Mouse (Mus musculus): Measurements from ENCODE around the gene Frrs1l. TPM values are rescaled to one million over a fixed set of nuclear protein-coding genes. Genes with fewer than 3 reads are reported as not detected.

Frrs1l gene
- polyA plus RNA-seq, 1 experiment from 2014 or later, result 0.55 TPM

DNA sequence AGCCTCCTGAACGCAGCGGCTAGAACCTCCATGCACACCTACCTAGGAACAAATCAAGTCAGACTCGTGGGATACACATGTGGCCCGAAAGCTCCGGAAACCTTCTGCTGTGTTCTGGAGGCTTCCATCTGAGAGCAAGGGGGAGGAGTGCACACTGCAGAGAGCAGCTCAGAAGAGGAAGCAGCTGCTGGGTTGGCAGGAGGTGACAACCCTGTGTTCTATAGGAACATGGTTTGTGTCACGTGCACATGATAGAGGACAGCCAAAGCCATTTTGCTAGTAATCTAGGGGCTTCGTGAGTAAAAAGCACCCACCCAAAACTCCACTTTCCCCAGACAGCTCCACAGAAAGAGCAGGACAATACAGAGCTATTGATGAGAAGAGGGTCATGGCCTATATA lies 3.1 kb upstream of the Frrs1l start:
- H3K4me2 ChIP-seq (replicated peaks; ENCODE audit: low read depth, low read length), result no peak overlapping the region
- no peak overlapping the region for H3K27ac ChIP-seq (ENCODE audit: low read length)
- no peaks in the 10 kb centered on the region; the same call in 1 of the 2 replicates for H3K9me3 ChIP-seq (ENCODE audit: low read length)
- ATAC-seq (ENCODE audit: low FRiP score, low TSS enrichment), result no peak
- 0 out of 2 replicates have a peak, but pooled peaks cover 6% of the 10 kb centered on the region for H3K4me1 ChIP-seq (ENCODE audit: insufficient read depth, low read length)
- 84% methylated on average over 7 of the region's 7 CpGs for WGBS
- H3K4me3 ChIP-seq (ENCODE audit: low read length), result no peak overlapping the region
- no peak overlapping the region for H3K9ac ChIP-seq (replicated peaks; ENCODE audit: low read length)
- H3K36me3 ChIP-seq (ENCODE audit: insufficient read depth, low read length), result no peaks in the 10 kb centered on the region
- H3K27me3 ChIP-seq (ENCODE audit: insufficient read depth, low read length), result peaks cover 34% of the 10 kb centered on the region

DNA sequence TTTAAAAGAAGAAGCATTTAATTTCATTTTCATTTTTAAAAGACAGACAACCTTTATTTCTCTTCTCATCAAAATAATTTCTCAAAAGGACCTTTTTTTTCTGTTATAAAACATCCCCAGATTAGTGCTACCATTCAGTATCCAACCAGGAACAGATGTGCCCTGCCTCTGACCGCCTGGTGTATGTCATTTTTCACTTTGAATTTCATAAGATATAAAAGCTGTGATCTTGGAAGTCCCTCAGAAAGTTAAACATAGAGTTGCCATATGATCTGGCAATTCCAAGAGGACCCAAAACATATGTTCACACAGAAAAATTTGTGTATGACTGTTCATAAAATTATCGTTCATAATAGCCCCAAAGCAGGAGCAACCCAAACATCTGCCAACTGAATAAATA lies 1.8 kb upstream of the Frrs1l start:
- Histone ChIP-seq H3K4me1 (ENCODE audit: insufficient read depth, low read length) (0 out of 2 replicates have a peak, but pooled peaks cover 6% of the 10 kb centered on the region), H3K27me3 (ENCODE audit: insufficient read depth, low read length) (peaks cover 36% of the 10 kb centered on the region), H3K27ac (ENCODE audit: low read length) (no peak overlapping the region), H3K9me3 (ENCODE audit: low read length) (no peaks in the 10 kb centered on the region; the same call in 1 of the 2 replicates), H3K4me3 (ENCODE audit: low read length) (no peak overlapping the region), H3K4me2 (replicated peaks; ENCODE audit: low read depth, low read length) (no peak overlapping the region), H3K36me3 (ENCODE audit: insufficient read depth, low read length) (no peaks in the 10 kb centered on the region), H3K9ac (replicated peaks; ENCODE audit: low read length) (no peak overlapping the region)
- ATAC-seq (ENCODE audit: low FRiP score, low TSS enrichment), result no peak
- WGBS, result 82% methylated on average over 2 of the region's 2 CpGs

- Histone ChIP-seq H3K36me3 (ENCODE audit: insufficient read depth, low read length) (no peaks in the 10 kb centered on the region), H3K9ac (replicated peaks; ENCODE audit: low read length) (peak overlapping the region; percentile 68), H3K4me1 (ENCODE audit: insufficient read depth, low read length) (0 out of 2 replicates have a peak, but pooled peaks cover 6% of the 10 kb centered on the region), H3K4me2 (replicated peaks; ENCODE audit: low read depth, low read length) (peak overlapping the region; percentile 100), H3K4me3 (ENCODE audit: low read length) (peak overlapping the region; percentile 65), H3K27ac (ENCODE audit: low read length) (no peak overlapping the region), H3K9me3 (ENCODE audit: low read length) (no peaks in the 10 kb centered on the region; the same call in 1 of the 2 replicates), H3K27me3 (ENCODE audit: insufficient read depth, low read length) (peaks cover 36% of the 10 kb centered on the region)
- WGBS, result 5% methylated on average over 45 of the region's 45 CpGs
- peak; percentile 46; the same call in 1 of the 2 replicates for ATAC-seq (ENCODE audit: low FRiP score, low TSS enrichment)
Measured at GRCm38 (mm10) chr4:56989431-56990214, 568 bp downstream of the Frrs1l start.

DNA sequence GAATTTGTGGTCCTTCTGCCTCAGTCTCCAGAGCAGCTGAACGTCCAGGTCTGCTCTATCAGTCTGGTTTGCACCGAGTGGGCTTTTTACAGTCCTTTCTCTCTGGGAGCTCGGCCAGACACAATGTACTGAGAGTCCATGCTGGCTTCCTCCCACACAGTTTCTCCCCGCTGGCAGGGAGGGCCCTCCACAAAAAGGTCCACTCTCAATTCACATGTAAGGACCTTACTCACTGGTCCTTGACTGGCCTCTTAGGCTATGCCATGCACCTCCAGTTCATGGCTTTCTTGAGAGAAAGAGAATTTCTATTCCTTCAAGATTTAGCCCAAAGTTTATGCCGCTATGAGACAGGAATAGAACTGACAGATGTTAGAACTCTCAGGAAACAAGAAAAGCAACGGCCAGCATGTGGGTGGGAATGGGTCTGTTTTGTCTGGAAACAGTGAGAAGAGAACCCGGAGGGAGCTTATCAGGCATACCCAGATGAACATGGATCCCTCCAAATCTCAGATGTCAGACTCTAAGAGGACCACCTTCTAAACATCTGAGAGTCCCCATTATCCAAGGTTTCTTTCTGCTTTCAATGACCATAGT lies 24.5 kb downstream of the Frrs1l start:
- Histone ChIP-seq H3K36me3 (ENCODE audit: insufficient read depth, low read length) (no peaks in the 10 kb centered on the region), H3K4me2 (replicated peaks; ENCODE audit: low read depth, low read length) (no peak overlapping the region), H3K4me3 (ENCODE audit: low read length) (no peak overlapping the region), H3K9ac (replicated peaks; ENCODE audit: low read length) (no peak overlapping the region), H3K27ac (ENCODE audit: low read length) (no peak overlapping the region), H3K4me1 (ENCODE audit: insufficient read depth, low read length) (no peaks in the 10 kb centered on the region), H3K9me3 (ENCODE audit: low read length) (no peaks in the 10 kb centered on the region), H3K27me3 (ENCODE audit: insufficient read depth, low read length) (no peaks in the 10 kb centered on the region)
- no peak for ATAC-seq (ENCODE audit: low FRiP score, low TSS enrichment)
- WGBS, result 42% methylated on average over 7 of the region's 7 CpGs

DNA sequence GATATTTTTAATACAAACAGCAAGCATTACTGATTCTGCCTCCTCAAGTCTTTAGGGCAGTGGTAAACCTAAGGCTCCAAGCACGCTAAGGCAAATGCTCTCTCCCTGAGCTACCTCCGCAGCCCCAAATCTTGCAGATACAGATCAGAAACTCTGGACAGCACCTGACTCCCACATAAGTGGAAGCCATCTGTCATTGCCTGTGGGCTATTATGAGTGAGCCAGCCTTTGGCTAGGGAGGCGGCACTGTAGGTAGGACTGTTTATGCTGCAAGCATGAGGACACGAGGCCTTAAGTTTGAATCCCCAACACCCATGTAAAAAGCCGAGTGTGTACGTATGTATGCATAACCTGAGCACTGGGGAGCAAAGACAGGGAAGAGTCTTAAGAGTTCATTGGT lies 26.5 kb downstream of the Frrs1l start:
- Histone ChIP-seq H3K9ac (replicated peaks; ENCODE audit: low read length) (no peak overlapping the region), H3K4me2 (replicated peaks; ENCODE audit: low read depth, low read length) (no peak overlapping the region), H3K27ac (ENCODE audit: low read length) (no peak overlapping the region), H3K9me3 (ENCODE audit: low read length) (no peaks in the 10 kb centered on the region), H3K4me3 (ENCODE audit: low read length) (no peak overlapping the region), H3K27me3 (ENCODE audit: insufficient read depth, low read length) (no peaks in the 10 kb centered on the region), H3K36me3 (ENCODE audit: insufficient read depth, low read length) (no peaks in the 10 kb centered on the region), H3K4me1 (ENCODE audit: insufficient read depth, low read length) (no peaks in the 10 kb centered on the region)
- ATAC-seq (ENCODE audit: low FRiP score, low TSS enrichment), result no peak
- WGBS, result 75% methylated on average over 6 of the region's 6 CpGs

DNA sequence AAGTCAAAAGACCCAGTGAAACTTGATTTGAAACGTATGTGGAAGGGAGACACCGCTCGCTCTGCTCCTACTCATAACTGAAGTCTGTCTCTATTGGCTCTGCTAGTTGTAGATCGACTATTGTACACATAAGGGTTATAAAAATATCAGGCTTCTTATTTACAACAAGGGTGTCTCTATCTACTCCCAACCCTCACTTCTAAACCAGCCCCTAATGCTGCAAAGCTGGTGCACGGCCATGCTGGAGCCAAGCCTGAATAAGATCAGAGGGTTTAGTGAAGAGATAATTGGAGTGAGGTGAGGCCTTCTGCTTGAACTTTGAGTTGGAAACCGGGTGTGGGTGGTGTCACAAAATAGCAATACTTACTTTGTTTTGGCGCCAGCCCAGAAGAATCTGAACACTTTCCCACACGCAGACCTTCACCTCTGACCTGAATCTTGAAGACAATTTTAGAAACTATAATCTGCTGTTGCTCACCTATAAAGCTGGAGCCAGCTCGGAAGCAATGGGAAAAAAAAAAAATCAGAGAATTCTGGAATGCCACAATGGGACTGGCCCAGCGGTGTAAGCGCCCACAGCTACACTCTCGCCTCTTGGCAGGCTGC lies 28.8 kb downstream of the Frrs1l start:
- no peak for ATAC-seq (ENCODE audit: low FRiP score, low TSS enrichment)
- Histone ChIP-seq H3K9me3 (ENCODE audit: low read length) (no peaks in the 10 kb centered on the region), H3K9ac (replicated peaks; ENCODE audit: low read length) (no peak overlapping the region), H3K36me3 (ENCODE audit: insufficient read depth, low read length) (no peaks in the 10 kb centered on the region), H3K4me3 (ENCODE audit: low read length) (no peak overlapping the region), H3K27ac (ENCODE audit: low read length) (no peak overlapping the region), H3K27me3 (ENCODE audit: insufficient read depth, low read length) (no peaks in the 10 kb centered on the region), H3K4me2 (replicated peaks; ENCODE audit: low read depth, low read length) (no peak overlapping the region), H3K4me1 (ENCODE audit: insufficient read depth, low read length) (no peaks in the 10 kb centered on the region; the same call in 1 of the 2 replicates)
- 73% methylated on average over 12 of the region's 12 CpGs for WGBS

DNA sequence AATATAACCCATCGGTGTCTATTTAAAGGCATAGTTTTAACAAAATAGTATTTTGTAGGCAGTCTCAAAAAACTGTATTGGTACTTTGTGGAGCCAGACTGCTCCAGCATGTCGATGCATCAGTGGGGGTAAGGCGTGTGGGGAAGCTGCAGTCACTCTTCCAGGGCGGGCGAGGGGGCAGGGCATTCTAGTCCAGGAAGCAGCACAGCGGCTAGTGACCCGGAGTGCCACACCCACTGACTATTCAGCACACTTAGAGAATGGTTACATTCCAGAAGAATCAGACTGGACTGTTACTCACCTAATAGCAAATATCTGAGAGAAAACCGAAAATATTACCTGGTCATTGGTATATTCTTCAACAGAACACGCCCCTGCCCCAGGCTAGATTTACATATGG lies 32.7 kb downstream of the Frrs1l start:
- H3K9ac ChIP-seq (replicated peaks; ENCODE audit: low read length), result no peak overlapping the region
- no peaks in the 10 kb centered on the region for H3K27me3 ChIP-seq (ENCODE audit: insufficient read depth, low read length)
- WGBS, result 46% methylated on average over 9 of the region's 9 CpGs
- H3K27ac ChIP-seq (ENCODE audit: low read length), result no peak overlapping the region
- H3K9me3 ChIP-seq (ENCODE audit: low read length), result no peaks in the 10 kb centered on the region
- no peak overlapping the region for H3K4me3 ChIP-seq (ENCODE audit: low read length)
- H3K4me1 ChIP-seq (ENCODE audit: insufficient read depth, low read length), result no peaks in the 10 kb centered on the region; the same call in 1 of the 2 replicates
- no peak for ATAC-seq (ENCODE audit: low FRiP score, low TSS enrichment)
- H3K36me3 ChIP-seq (ENCODE audit: insufficient read depth, low read length), result no peaks in the 10 kb centered on the region
- H3K4me2 ChIP-seq (replicated peaks; ENCODE audit: low read depth, low read length), result no peak overlapping the region

GRCm38 (mm10) chr4:56953235-56953634 lies 37.0 kb downstream of the Frrs1l start:
- H3K9ac ChIP-seq (replicated peaks; ENCODE audit: low read length), result no peak overlapping the region
- H3K27me3 ChIP-seq (ENCODE audit: insufficient read depth, low read length), result no peaks in the 10 kb centered on the region
- H3K27ac ChIP-seq (ENCODE audit: low read length), result no peak overlapping the region
- no peaks in the 10 kb centered on the region for H3K9me3 ChIP-seq (ENCODE audit: low read length)
- 59% methylated on average over 6 of the region's 6 CpGs for WGBS
- H3K4me3 ChIP-seq (ENCODE audit: low read length), result no peak overlapping the region
- no peaks in the 10 kb centered on the region for H3K36me3 ChIP-seq (ENCODE audit: insufficient read depth, low read length)
- no peak overlapping the region for H3K4me2 ChIP-seq (replicated peaks; ENCODE audit: low read depth, low read length)
- no peaks in the 10 kb centered on the region; the same call in 1 of the 2 replicates for H3K4me1 ChIP-seq (ENCODE audit: insufficient read depth, low read length)
- ATAC-seq (ENCODE audit: low FRiP score, low TSS enrichment), result no peak

- Histone ChIP-seq H3K36me3 (ENCODE audit: insufficient read depth, low read length) (no peaks in the 10 kb centered on the region), H3K27me3 (ENCODE audit: insufficient read depth, low read length) (no peaks in the 10 kb centered on the region), H3K4me3 (ENCODE audit: low read length) (no peak overlapping the region), H3K9ac (replicated peaks; ENCODE audit: low read length) (no peak overlapping the region), H3K4me2 (replicated peaks; ENCODE audit: low read depth, low read length) (no peak overlapping the region), H3K4me1 (ENCODE audit: insufficient read depth, low read length) (no peaks in the 10 kb centered on the region), H3K27ac (ENCODE audit: low read length) (no peak overlapping the region), H3K9me3 (ENCODE audit: low read length) (no peaks in the 10 kb centered on the region)
- no peak for ATAC-seq (ENCODE audit: low FRiP score, low TSS enrichment)
- 90% methylated on average over 3 of the region's 3 CpGs for WGBS
Measured at GRCm38 (mm10) chr4:56951701-56952100, 38.5 kb downstream of the Frrs1l start.

DNA sequence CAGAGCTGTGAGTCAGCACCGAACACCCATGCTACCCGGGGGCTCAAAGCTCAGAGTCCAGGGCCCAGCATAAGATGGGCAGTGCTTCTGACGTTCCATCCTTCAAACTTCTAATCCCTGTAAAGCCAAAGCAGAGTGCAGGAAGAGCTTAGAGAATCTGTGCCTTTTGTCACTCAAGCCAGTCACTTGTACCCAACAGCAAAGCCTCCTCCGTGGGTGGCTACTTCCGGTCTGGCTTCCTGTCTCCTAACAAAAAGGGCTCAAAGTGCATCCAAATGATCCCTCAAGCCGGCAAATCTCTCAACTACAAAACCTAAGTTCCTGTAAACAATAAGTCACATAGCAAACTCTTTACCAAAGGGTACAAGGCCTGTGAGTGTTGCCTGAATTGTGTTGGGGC lies 40.7 kb downstream of the Frrs1l start:
- no peak overlapping the region for H3K27ac ChIP-seq (ENCODE audit: low read length)
- H3K36me3 ChIP-seq (ENCODE audit: insufficient read depth, low read length), result no peaks in the 10 kb centered on the region
- H3K4me2 ChIP-seq (replicated peaks; ENCODE audit: low read depth, low read length), result no peak overlapping the region
- H3K9ac ChIP-seq (replicated peaks; ENCODE audit: low read length), result no peak overlapping the region
- H3K4me1 ChIP-seq (ENCODE audit: insufficient read depth, low read length), result peaks cover 15% of the 10 kb centered on the region
- no peak for ATAC-seq (ENCODE audit: low FRiP score, low TSS enrichment)
- WGBS, result 69% methylated on average over 6 of the region's 6 CpGs
- H3K9me3 ChIP-seq (ENCODE audit: low read length), result no peaks in the 10 kb centered on the region
- H3K27me3 ChIP-seq (ENCODE audit: insufficient read depth, low read length), result no peaks in the 10 kb centered on the region
- H3K4me3 ChIP-seq (ENCODE audit: low read length), result no peak overlapping the region
